Mouse (Mus musculus): ENCODE data around the gene Proser2.

- TF ChIP-seq POLR2A (IDR thresholded peaks at IDR 0.05; ENCODE audit: control insufficient read depth, extremely low read depth, insufficient read depth, low read length, poor library complexity) (no peak), CTCF (IDR thresholded peaks at IDR 0.05; ENCODE audit: borderline replicate concordance, control insufficient read depth, extremely low read depth, insufficient read depth, low read length, poor library complexity) (no peak)
These were observed 58.2 kb downstream of the Proser2 start for GRCm38 (mm10) chr2:6071598-6072440.

Measured in thymus, adult 2 months (tissue).